Mouse (Mus musculus) CH12.LX (cell line): Measurements from ENCODE around the gene Slc16a5.

Experiments used
- CHD2 ChIP-seq: IDR thresholded peaks from 2 replicates; pipeline ENCODE4 v1.6.1; 2011; ENCODE audit warnings: low read length, improper control_type of control experiment
- CTCF ChIP-seq, 2 experiments: IDR thresholded peaks in 1 of 2; conservative IDR thresholded peaks in 1 of 2; 2 replicates each; pipeline ENCODE4 v1.5.1; 2011 to 2012; ENCODE audit warnings: low read depth in 2 of 2, low read length in 2 of 2, improper control_type of control experiment in 1 of 2, inconsistent platforms in 1 of 2, mild to moderate bottlenecking in 1 of 2, moderate library complexity in 1 of 2
- E2F4 ChIP-seq: IDR thresholded peaks from 2 replicates; pipeline ENCODE4 v1.6.1; 2011; ENCODE audit warnings: low read depth, low read length, improper control_type of control experiment; ENCODE audit not compliant: insufficient replicate concordance
- EP300 ChIP-seq: IDR thresholded peaks from 2 replicates; pipeline ENCODE4 v1.6.1; 2011; ENCODE audit warnings: low read length, improper control_type of control experiment
- JUND ChIP-seq: conservative IDR thresholded peaks from 2 replicates; pipeline ENCODE4 v1.6.1; 2011; ENCODE audit warnings: low read depth, low read length, improper control_type of control experiment
- MYC ChIP-seq: IDR thresholded peaks from 2 replicates; pipeline ENCODE4 v1.6.1; 2011; ENCODE audit warnings: low read depth, mild to moderate bottlenecking, improper control_type of control experiment, low read length
- NELFE ChIP-seq: IDR thresholded peaks from 2 replicates; pipeline ENCODE4 v1.6.1; 2011; ENCODE audit warnings: low read depth, low read length, improper control_type of control experiment
- POLR2A ChIP-seq: IDR thresholded peaks from 2 replicates; pipeline ENCODE4 v1.6.1; 2011; ENCODE audit warnings: low read depth, mild to moderate bottlenecking, improper control_type of control experiment, low read length
- POLR2AphosphoS2 ChIP-seq: IDR thresholded peaks from 2 replicates; pipeline ENCODE4 v1.6.1; 2011; ENCODE audit warnings: low read depth, low read length, improper control_type of control experiment
- RCOR1 ChIP-seq: conservative IDR thresholded peaks from 2 replicates; pipeline ENCODE4 v1.6.1; 2012; ENCODE audit warnings: low read depth, mild to moderate bottlenecking, inconsistent platforms, low read length, improper control_type of control experiment
- TBP ChIP-seq: conservative IDR thresholded peaks from 2 replicates; pipeline ENCODE4 v1.6.1; 2011; ENCODE audit warnings: low read depth, low read length, improper control_type of control experiment
- TCF12 ChIP-seq: IDR thresholded peaks from 2 replicates; pipeline ENCODE4 v1.6.1; 2014; ENCODE audit warnings: low read depth, mild to moderate bottlenecking, inconsistent platforms, low read length, improper control_type of control experiment
- UBTF ChIP-seq: IDR thresholded peaks from 2 replicates; pipeline ENCODE4 v1.6.1; 2012; ENCODE audit warnings: low read depth, mild to moderate bottlenecking, inconsistent platforms, low read length, improper control_type of control experiment, moderate library complexity

GRCm38 (mm10) chr11:115472183-115472582, 9.9 kb downstream of the Slc16a5 start:
- TF ChIP-seq POLR2AphosphoS2 (no peak), EP300 (no peak), POLR2A (no peak), CTCF (conservative IDR thresholded peaks at IDR 0.05 in 1 of 2, IDR thresholded peaks at IDR 0.05 in 1 of 2; ENCODE audit: low read depth in 2 of 2, low read length in 2 of 2) (no peak), JUND (no peak), CHD2 (no peak), E2F4 (no peak), RCOR1 (no peak), TCF12 (no peak; the same call in 1 of the 2 replicates), UBTF (no peak), MYC (no peak), TBP (no peak), NELFE (no peak)
